Mouse (Mus musculus) mouse trophoblast stem cell (cell line): ENCODE data around the gene Cnbp.

ENCODE experiments used
- in situ Hi-C, 2 experiments: fragments of 300-500 bp; cut with MseI, MboI; formaldehyde crosslinking; loops; 2 replicates in 1 of 2; 3 replicates in 1 of 2; pipeline ENCODE4 v1.15.1; 2025

Cnbp gene

GRCm38 (mm10) chr6:87806028-87806427 is 44.9 kb downstream of the Cnbp start:
- in situ Hi-C loops = no loop called here

GRCm38 (mm10) chr6:87805448-87805847 is 45.5 kb downstream of the Cnbp start:
- in situ Hi-C loops = no loop called here

GRCm38 (mm10) chr6:87804886-87805285 is 46.0 kb downstream of the Cnbp start:
- in situ Hi-C loops = no loop called here

GRCm38 (mm10) chr6:87804036-87804435 is 46.9 kb downstream of the Cnbp start:
- in situ Hi-C loops = no loop called here

GRCm38 (mm10) chr6:87802462-87802861 is 48.4 kb downstream of the Cnbp start:
- in situ Hi-C loops = no loop called here

GRCm38 (mm10) chr6:87799576-87799975 is 51.3 kb downstream of the Cnbp start:
- in situ Hi-C loops = no loop called here

- in situ Hi-C loops = no loop called here
Observed at GRCm38 (mm10) chr6:87797321-87797720, 53.6 kb downstream of the Cnbp start.

GRCm38 (mm10) chr6:87796251-87796880 is 54.5 kb downstream of the Cnbp start:
- in situ Hi-C loops = no loop called here

GRCm38 (mm10) chr6:87795385-87796150 is 55.3 kb downstream of the Cnbp start:
- in situ Hi-C loops = no loop called here

- in situ Hi-C loops = no loop called here
Observed at GRCm38 (mm10) chr6:87793821-87794510, 56.9 kb downstream of the Cnbp start.
